Mouse (Mus musculus): ENCODE results near the gene Ccdc92. TPM values are rescaled to one million over a fixed set of nuclear protein-coding genes. Genes with fewer than 3 reads are reported as not detected.

Gene Ccdc92
- total RNA-seq (2021) (10 to 100 TPM in 1 of 2 experiments, 1 to 10 TPM in 1; 6.3 to 10.9 TPM), polyA plus RNA-seq (2012; rRNA removed) (7.3 and 7.4 TPM in 2 replicates)
- long read RNA-seq, transcript Ccdc92-201 (4 exons, 2,473 nt), result major isoform, 14 of 17 reads
- long read RNA-seq, partial matches to known transcripts, result 0 of 17 reads
- long read RNA-seq, other reads (novel, unspliced or antisense), result 3 of 17 reads

- DNase-seq, result peak; percentile 99
Observed at GRCm38 (mm10) chr5:124862013-124862866, at the start of gene Ccdc92, which contains the start of gene Zfp664. Gene Ccdc92, minus strand, starts transcription at chr5:124862424. Gene Zfp664, plus strand, starts transcription at chr5:124862691.

DNA sequence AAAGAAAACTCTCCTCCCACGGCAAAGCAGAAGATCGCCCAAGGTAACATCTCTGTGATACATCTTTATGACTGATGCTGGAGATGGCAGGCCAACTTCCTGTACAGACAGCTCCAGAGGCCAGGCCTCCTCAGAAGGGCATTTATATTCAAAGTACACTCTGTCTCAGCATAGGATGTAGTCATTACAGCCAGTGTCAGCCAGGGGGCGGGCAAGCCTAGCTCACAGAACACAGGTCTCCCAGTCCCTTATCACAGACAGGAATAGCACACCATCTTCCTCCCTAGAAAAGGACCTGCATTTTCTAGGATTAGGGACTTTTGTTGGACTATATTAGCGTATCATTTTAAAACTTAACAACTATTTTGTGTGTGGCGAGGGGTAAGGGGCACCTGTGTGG is 46.6 kb upstream of the Ccdc92 start:
- DNase-seq, result peak; percentile 89

DNA sequence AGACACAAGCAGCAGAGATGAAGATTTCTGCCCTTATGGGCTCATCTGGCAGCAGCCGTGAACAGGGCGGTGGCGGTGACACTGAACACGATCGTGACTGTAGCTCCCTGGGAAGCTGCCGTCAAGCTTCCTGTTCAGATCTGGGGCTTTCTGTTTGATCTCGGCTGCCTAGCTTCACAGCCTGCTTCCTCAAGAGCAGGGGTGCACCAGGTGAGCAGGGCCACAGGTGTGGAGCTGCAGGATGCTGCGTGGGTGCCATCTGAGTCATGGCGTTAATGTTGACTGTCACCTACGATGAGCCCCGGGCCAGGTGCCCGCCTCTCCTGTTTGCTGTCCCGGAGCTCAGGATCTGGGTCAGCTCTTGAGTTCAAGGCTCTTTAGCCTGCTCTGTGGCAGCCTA is 44.7 kb upstream of the Ccdc92 start:
- no peak for DNase-seq

DNA sequence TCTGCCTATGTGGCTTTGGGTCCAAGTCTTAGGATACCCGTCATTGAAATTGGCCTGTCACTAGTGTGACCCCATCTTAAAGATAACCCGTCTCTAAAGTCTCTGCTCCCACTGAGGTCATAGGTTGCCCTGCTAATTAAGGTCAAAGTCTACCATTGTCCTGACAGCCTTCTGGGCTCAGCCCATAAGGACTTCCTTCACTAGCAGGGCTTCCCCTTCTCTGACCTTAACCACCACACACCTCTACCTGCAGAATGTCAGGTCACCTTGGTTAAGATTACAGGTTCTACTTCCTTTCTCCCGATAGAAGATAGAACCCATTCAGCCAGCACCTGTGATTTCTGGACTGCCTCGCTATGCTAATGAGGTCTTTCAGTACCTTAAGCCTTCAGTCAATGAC is 41.6 kb upstream of the Ccdc92 start:
- DNase-seq, result no peak

- no peak for DNase-seq
Observed at GRCm38 (mm10) chr5:124902195-124902594, 40.0 kb upstream of the Ccdc92 start.

DNA sequence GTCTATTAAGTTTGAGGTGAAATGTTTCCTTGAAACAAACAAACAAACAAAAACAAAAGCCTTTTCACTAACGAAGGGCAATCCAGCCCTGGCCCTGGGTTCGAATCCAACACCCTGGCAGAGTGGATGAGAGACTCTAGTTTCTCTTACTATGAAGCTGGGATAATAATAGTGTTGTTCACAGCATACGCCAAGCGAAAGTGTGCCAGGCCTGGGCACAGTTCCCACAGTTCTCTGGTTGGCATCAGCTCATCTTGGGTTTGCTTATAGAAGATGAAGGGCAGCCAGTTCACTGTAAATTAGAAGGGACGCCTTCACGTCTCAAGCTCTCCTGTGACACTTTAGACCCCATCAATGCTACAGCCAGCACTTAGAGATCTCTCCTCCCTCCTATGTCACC is 39.5 kb upstream of the Ccdc92 start:
- no peak for DNase-seq

DNA sequence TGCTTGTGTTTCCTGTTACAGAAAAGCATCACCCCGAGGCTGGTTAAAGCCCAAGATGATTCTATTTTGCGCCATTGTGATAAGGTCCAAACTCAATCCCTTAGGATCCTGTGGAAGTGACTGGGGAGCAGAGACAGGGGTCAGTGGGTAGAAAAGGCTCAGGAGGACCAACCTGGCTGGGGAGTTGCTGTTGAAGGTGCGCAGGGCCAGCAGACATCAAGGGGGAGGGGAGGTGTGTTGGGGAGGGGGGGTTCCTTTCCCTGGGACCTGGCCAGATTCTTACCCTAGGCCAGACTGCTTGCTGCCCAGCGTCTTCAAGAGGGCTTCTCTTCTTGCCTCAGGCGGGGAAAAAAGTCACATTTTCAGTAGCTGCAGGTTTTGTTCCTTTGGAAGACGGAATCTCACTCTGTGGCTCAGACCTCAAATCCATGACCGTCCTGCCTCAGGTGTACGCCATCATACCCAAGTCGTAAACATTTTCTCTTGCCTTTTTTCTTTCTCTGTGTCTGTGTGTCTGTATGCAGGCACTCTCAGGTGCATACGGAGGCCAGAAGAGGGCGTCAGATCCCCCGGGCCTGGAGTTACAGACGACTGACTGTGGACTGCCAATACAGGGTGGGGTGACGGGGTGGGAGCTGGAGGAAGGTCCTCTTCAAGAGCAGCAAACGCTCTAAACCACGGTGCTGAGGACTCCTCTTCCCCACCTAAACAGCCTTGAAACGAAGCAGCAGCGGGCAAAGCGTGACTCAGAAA is 38.7 kb upstream of the Ccdc92 start:
- DNase-seq, result no peak

DNA sequence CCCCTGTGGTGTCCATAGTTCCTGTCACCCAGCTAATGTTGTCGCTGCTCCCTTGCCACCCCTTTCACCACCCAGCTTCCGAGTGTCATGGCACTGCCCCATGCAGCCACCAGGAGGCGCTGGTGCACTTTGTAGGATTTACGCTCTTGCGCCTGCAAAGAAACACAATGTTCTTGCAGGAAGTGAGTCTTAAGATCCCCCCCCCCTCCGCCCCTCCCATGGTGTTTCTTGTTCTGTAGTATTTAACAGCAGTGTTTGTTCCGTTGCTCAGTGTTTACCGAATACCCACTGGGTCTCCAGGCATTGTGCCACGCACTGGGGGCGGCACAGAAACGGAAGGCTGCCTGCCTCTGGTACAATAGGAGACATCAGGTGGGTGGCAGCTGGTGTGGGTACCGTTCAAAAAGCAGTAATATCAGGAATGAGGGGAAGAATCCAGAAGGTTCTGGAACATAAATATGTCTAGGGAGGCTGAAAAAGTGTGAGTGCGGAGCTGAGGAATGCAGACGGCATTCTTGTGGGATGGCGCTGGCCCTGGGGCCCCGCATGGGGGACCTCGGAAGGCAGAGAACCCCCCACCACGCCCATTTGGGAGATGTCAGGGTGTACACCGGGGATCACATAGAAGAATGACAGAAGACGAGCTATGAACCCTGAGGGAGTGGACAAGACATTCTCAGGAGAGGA is 37.9 kb upstream of the Ccdc92 start:
- peak; percentile 82 for DNase-seq

DNA sequence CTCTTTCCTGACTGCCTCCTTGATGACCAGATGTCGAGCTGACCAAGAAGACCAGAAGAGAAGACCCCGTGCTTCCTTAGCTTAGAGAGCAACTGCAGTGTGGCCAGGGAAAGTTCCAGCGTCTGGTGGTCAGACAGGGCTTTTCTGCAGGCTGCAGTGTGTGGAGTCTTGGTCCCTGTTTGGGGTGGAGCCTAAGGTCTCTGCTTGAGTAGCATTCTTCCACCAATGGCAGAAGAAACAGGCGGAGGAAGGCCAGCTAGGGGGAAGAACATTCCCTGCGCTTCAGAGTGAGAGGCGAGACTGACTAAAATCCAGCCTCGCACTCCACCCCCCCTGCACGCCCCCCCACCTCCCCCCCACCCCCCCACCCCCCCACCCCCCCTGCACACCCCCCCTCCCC is 33.9 kb upstream of the Ccdc92 start:
- no peak for DNase-seq

DNA sequence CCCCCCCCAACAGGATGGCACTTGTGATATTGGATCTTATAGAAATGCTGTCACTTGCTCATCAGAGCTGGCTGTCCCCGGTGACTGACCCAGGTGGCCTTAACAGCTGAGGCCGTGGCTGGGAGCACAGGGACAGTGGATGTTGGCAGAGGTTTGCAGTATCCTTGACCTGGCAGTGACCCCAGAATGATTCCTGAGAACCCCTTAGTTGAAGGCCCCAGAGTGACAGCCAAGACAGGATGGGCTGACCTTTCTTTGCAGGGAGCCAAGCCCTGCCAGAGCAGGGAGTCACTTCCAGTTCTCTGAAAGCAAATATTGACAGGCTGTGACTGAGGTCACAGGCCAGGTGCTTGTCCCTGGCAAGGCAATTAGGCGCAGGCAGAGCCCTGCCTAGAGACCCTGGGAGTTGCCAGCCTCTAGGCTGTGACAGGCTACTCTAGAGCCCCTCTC is 29.7 kb upstream of the Ccdc92 start:
- peak; percentile 87 for DNase-seq

DNA sequence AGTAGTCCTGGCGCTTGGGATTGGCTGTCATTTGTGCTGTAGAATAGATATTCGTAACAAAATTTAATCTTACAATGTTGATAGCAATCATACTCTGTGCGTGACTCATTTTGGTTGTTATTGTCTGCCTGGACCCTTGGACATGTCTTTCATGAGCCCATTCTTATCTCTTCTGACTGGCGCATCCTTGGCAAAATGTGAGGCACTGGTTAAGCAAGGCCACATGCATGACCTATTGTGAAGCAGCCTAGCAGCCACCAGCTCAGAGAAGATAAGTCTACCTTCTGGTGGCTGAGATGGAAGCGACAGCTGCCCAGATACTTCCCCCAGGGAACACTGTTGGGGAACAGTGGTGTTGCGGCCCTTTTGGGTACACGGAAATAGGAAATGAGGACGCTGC is 26.4 kb upstream of the Ccdc92 start:
- peak; percentile 82 for DNase-seq

- DNase-seq, result no peak
Observed at GRCm38 (mm10) chr5:124883877-124884276, 21.7 kb upstream of the Ccdc92 start.

GRCm38 (mm10) chr5:124879801-124880200 is 17.6 kb upstream of the Ccdc92 start:
- DNase-seq, result no peak

GRCm38 (mm10) chr5:124879251-124879650 is 17.0 kb upstream of the Ccdc92 start:
- peak; percentile 51 for DNase-seq

- DNase-seq, result no peak
Observed at GRCm38 (mm10) chr5:124873890-124874601, 11.8 kb upstream of the Ccdc92 start.

DNA sequence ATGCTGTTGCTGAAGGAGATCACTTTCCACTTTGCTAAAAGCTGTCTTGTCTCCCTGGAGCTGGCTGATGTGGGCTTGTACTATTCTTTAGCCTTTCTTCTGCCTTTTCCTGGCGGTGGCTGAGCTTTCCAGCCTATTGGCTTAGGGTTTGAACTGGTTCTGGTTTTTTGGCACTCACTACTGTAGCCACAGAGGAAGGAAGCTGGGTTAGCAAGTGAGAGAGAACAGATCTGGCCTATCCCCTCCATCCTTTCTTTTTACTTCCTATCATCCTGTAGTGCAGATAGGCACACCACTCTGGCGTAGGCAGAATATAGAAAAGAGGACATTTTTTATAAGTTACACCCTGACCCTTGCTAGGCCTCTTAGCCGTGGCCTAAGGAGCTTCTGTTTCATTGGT is 10.9 kb upstream of the Ccdc92 start:
- no peak for DNase-seq

- peak; percentile 86 for DNase-seq
Observed at GRCm38 (mm10) chr5:124872033-124872432, 9.8 kb upstream of the Ccdc92 start.

- peak; percentile 71 for DNase-seq
Observed at GRCm38 (mm10) chr5:124868981-124869380, 6.8 kb upstream of the Ccdc92 start.

GRCm38 (mm10) chr5:124862871-124863741 is 882 bp upstream of the Ccdc92 start:
- DNase-seq, result peak; percentile 54

DNA sequence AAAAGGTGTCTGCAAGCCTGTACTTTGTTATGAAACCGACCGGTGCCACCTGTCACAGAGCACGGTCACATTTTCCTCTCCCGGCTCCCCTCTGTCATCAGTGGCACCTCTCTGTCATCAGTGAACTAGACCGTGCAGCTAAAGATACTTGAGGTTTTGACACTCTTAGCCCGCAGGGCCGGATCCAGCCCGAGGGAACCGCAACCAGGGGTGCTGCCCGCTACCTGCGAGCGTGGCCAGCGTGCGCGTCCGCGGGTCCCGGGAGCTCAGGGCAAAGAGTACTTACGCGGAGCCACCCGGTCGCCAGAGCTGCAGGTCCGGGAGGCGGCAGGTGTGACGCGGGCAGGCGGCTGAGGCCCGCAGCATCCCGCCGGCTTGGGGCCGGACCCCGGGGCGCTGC is 761 bp downstream of the Ccdc92 start:
- peak; percentile 39 for DNase-seq
